Mouse (Mus musculus) adrenal gland, adult 18-20 months (tissue): ENCODE results near the gene Il10rb. TPM values are rescaled to one million over a fixed set of nuclear protein-coding genes. Genes with fewer than 3 reads are reported as not detected.

ENCODE experiments used
- DNase-seq, 2 experiments: peaks; one replicate each; pipeline ENCODE4 v3.0.0; 2021 to 2022; ENCODE audit warnings: low spot score in 2 of 2
- total RNA-seq, 2 experiments: library from RNA; stranded (reverse); gene quantifications; 1 replicate in 1 of 2; 2 replicates in 1 of 2; pipeline ENCODE4 v1.2.3; 2021

Gene Il10rb
- total RNA-seq, 2 experiments from 2014 or later, result 176 to 268 TPM

GRCm38 (mm10) chr16:91466566-91466965 lies 60.6 kb downstream of the Il10rb start:
- no peak for DNase-seq

GRCm38 (mm10) chr16:91470470-91470869 lies 64.5 kb downstream of the Il10rb start:
- DNase-seq, result no peak

- no peak for DNase-seq
Observed at GRCm38 (mm10) chr16:91471481-91471880, 65.5 kb downstream of the Il10rb start.

Other genes with a start within 250 kb of the Il10rb start
- gene Olig2, start 180.7 kb upstream of the Il10rb start, total RNA-seq, result not detected
- under 1 TPM; 0.50 to 0.80 TPM for gene Olig1, start 136.4 kb upstream of the Il10rb start, total RNA-seq
- gene Ifnar2, start 33.4 kb upstream of the Il10rb start, total RNA-seq, result 100 to 1,000 TPM in 1 of 2 experiments, 10 to 100 TPM in 1; 99.5 to 102 TPM
- gene Gm21970, start 14.4 kb upstream of the Il10rb start, total RNA-seq, result not detected
- gene Ifnar1, start 79.1 kb downstream of the Il10rb start, total RNA-seq, result 10 to 100 TPM; 53.5 to 55.4 TPM
- 10 to 100 TPM; 20.2 to 27.6 TPM for gene Ifngr2, start 140.9 kb downstream of the Il10rb start, total RNA-seq
- 10 to 100 TPM; 60.2 to 73.8 TPM for gene Tmem50b, start 191.6 kb downstream of the Il10rb start, total RNA-seq
- gene Dnajc28, start 212.9 kb downstream of the Il10rb start, total RNA-seq, result 10 to 100 TPM; 10.4 to 10.8 TPM
- gene Gart, start 240.8 kb downstream of the Il10rb start, total RNA-seq, result 100 to 1,000 TPM in 1 of 2 experiments, 10 to 100 TPM in 1; 86.9 to 108 TPM
- 100 to 1,000 TPM; 215 to 253 TPM for gene Son, start 241.3 kb downstream of the Il10rb start, total RNA-seq